Mouse (Mus musculus) gastrocnemius, postnatal 4 days (tissue): ENCODE results near the gene Coq6. TPM values are rescaled to one million over a fixed set of nuclear protein-coding genes. Genes with fewer than 3 reads are reported as not detected.

Source experiments
- DNase-seq, 2 experiments: peaks; one replicate each; pipeline ENCODE4 v3.0.0; 2021 to 2022; ENCODE audit warnings: low spot score in 2 of 2, mixed read lengths in 2 of 2
- total RNA-seq, 2 experiments: library from RNA; stranded (reverse); gene quantifications; 2 replicates each; pipeline ENCODE4 v1.2.3; 2021

Gene Coq6
- total RNA-seq, 2 experiments from 2014 or later, result 35.5 to 35.7 TPM

DNA sequence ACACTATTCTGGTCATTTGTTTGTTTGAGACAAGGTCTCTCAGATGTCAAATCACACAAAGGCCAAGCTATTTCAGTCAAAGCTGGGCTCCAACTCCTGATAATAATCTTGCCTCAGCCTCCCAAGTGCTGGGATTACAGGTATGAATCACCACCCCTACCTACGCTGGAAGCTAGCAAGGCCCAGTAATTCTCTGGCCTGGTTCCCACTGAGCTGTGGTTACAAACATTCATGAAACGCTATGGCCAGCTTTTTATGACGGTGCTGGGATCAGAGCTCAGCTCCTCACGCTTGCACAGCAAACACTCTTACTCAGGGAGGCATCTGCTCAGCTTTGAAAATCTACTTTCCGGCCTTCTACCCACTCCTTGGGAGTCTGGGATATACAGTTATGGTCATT, 32.4 kb downstream of the Coq6 start:
- no peak for DNase-seq

DNA sequence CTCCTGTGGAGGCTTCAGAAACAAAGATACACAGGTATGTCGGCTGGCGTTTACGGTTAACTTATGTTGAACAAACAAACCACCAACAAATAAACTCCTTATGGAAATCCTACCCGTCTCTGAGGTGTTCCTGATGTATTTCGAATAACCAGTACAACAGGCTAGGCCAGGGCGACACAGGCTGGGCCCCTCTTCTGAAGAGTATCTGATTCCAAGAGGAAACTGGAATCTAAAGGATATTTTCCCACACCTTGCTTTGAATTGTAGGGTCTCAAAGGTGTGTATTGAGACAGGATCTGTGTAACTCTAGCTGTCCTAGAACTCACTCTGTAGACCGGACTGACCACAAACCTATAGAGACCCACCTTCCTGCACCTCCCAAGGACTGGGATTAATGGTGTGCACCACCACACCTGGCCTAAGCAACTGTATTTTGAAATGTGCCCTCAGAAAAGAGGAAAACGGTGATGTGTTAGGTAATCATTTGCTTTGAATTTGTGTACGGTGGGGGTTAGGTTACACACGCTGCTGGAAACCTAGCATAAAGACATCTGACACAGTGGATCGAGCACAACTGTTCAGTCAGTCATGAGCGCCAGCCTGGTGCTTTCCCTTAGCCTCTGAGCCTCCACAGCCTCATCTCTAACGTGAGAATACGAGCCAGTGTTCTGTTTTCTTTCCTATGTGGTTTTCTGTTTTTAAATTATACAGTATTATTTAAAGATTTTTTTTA, 35.7 kb downstream of the Coq6 start:
- DNase-seq, result no peak

DNA sequence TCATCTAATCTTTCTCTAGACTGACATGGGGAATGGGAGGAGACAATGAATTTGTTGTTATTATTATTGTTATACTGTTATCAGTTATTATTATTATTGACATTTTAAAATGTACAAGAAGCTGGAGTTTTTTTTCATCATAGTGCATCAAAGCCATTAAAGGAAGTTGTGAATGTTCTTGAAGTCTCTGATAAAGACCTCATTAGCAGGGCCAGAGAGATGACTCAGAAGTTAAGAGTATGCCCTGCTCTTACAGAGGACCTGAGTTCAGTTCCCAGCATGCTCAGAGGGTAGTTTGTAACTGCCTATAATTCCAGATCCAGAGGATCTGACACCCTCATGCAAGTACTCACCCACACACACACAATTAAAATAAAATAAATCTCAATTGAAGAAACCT, 36.2 kb downstream of the Coq6 start:
- no peak for DNase-seq

DNA sequence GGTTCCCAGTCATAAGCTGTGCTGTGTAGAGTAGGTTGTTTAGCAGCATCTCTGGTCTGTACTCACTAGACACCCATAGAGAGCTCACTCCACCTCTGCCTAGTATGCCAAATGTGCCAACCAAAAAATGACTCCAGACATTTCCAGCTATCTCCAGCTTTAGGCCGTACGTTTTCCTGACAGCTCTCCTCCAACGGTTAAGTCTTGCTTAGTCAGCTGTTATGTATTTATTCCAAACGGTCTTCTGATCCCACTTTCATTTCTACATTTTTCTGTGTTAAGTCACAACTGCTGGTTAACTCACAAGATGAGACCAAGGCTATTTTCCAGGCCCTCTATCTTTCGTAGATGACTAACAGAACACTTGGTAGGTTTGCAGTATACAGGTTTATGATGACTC, 37.2 kb downstream of the Coq6 start:
- DNase-seq, result no peak

DNA sequence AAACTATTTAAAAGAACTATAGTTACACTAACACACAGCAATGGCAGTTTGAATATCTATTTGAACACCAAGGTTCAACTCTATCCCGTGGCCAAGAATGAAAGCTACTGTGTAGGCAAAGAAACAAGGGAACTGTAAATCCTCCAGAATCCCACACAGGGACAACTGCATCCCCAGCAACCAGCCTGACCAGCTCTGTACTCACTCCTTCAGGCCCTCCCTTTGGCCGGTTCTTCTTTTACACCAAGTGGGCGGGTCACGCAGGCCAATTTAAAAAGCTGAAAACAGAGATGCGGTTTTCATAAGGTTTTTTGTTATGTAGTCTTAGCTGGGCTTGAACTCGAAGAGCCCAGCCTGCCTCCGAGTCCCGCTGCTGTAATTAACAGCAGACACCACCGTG, 37.7 kb downstream of the Coq6 start:
- no peak for DNase-seq

DNA sequence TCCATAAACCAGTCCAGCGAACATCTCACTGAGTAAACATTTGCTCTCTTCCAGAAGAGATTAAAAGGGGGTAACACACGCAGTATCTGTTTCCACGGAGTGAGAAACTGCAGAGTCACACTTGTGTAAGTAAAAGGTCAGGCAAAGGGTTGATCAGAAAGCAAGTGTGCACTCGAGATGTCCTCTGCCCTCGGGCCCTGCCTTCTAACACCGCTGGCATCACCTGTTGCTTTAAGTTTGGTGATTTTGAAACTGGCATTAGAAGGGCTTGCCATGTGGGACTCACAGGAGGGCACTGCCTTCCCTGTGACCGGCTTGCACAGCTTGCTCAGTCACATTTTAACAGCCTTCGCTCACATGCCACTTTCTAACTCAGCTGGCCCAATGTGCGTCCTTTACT, 38.2 kb downstream of the Coq6 start:
- DNase-seq, result no peak

DNA sequence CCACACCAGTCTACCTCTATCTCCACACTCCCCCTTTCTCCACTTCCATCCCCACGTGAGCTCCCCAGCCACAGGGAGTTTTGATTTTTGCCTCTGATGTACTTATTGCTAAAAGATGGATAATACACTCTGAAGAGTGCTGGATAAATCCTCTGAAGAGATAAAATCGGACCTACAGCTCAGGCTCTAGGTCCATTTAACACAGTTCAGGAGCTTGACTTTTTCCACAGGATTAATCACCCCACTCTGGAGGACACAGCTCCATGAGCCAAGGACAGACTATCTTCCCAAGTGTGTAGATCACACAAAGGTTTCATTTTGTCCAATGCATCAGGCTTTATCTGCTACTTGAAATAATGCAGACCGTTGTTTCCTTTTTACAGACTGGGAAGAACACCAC, 38.6 kb downstream of the Coq6 start:
- no peak for DNase-seq

DNA sequence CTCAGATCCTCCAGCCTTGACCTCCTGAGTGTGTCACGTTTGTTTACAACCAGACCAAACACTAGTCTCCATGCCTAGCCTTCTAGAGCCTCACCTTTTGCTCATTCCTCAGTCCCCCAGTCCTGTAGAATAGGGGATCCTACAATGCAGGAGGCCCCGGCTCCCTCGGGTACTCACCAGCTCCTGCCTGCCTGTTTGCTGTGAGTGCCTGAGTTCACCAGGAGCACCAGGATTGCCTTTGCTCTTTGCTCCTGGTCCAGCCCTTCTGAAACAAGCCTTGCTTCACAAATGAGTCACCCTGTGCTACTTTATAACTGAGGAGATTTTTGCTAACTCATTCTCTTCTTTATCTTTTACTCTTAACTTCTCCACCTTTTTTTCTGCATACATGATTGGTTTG, 39.2 kb downstream of the Coq6 start:
- DNase-seq, result no peak

DNA sequence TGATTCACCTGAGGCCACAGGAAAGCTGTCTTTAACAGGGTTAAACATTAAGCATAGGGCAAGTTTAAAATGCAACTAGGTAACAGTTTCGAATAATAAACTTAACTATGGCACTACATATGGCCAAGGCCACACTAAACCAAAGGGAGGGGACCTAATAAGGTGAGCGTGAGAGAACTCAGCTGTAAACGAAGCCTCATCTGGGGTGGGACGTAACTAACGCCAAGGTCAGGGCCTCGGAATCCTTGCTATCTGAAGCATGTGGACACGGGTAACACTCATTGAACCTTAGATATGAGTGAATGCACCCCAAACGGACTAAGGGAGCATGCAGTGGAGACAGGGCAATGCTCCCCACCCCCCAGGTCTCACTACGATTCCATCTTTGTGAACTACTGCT, 41.5 kb downstream of the Coq6 start:
- DNase-seq, result no peak

DNA sequence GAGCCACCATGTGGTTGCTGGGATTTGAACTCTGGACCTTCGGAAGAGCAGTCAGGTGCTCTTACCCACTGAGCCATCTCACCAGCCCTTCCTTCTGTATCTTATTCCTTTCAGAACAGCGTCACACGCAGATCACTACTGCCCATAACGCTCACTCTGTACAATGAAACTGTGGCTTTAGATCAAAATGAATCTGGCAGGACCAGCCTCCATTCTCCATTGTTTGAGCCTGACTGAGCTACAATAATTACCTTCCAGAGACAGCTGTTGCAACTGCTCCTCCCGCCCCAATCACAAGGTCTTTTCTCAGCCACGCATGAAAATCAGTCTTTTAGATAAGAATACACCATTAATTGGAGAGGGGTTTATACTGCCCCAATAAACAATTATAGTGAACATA, 43.1 kb downstream of the Coq6 start:
- DNase-seq, result no peak

DNA sequence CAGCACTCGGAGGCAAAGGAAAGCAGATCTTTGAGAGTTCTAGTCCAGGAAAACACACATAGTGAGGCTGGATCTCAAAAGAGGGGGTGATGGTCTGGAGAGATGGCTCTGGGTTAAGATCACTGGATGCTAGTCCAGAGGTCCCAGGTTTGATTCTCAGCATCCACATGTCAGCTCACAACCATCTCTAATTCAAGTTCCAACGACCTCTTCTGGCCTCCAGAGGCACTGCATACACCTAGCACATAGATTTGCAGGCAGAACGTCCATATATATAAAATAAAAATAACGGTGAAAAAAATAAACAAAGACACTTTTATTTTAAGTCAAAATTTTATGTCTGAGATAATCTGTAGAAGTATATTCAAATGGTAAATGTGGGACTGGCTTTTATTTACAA, 45.8 kb downstream of the Coq6 start:
- no peak for DNase-seq

DNA sequence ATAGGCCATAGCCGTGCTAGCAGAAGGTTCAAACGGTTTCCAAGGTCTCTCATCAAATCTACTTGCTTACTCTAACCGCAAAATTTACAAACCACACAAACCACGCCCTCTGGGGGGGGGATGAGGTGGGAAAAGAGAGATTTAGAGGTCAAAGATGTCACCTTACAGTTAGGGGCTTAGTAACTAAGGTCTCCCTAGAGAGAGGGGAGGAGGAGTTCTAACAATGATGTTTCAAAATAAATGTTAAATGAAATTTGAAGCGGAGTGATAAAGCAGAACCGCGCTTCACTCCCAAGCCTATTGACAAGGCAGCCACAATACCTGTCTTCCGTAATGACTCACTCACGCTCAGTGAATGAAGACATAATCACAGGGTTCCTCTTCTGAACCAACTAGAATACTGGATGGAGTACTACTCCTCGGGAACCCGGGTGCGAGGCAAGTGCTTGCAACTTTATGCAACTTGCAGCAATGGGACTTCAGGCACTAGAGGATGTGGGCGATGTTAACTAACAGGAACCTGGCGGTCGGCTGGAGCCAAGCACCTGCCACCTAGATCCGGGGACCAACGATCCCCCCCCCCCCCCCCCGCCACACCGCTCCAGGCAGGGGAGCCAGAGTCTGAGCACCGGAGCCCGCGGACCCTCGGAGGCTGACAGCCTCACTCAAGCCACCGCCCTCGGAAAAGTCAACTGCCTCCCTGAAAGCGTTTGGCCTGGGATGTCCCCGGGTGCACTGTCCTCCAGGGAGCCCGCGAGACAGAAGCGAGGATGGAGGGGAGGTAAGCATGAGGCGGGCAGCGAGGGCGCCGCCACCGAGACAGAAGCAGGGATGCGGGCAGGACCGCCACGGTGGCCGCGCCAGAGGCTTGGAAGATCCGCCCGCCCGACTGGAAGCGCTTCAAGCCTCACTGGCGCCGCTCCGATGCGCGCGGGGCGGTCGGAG, 46.7 kb downstream of the Coq6 start:
- peak in 1 of 2 experiments; percentile 22 for DNase-seq

DNA sequence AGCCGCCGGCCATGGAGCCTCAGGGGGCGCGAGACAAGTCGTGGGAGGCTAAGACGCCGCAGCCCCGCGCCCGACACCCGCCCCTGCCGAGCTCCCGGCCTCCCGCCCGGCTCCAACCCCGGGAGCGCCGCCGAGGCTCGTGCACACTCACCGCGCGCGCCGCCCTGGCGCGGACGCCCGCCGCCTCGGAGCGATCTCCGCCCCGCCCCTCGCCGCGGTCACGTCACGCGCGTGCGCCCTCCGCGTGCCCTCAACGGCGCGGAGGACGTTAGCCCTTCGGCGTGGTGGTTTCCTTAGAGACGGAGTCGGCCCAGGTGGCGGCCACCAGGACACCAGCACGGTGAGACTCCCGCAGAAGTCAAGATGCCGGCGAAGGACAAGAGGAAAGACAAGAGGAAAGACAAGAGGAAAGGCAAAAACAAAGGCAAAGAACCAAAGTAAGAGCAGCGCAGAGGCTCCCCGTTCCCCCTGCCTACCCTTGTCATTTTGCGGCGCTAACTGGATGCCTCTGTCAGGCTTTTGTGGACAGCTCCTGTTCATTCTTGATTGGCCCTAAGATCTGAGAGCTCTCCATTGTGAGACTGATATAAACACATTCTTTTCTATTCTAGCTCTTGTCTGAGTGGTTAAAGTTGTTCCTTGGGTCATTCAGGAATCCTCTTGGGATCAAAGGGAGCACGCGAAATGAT, 47.5 kb downstream of the Coq6 start, which contains the start of the genes Entpd5 and Bbof1:
Entpd5 (minus strand) TSS at position 211 of the 689 bp plus-strand sequence.
Bbof1 (plus strand) TSS at position 253 of the 689 bp plus-strand sequence.
- DNase-seq, result peak; percentile 81 to 89

DNA sequence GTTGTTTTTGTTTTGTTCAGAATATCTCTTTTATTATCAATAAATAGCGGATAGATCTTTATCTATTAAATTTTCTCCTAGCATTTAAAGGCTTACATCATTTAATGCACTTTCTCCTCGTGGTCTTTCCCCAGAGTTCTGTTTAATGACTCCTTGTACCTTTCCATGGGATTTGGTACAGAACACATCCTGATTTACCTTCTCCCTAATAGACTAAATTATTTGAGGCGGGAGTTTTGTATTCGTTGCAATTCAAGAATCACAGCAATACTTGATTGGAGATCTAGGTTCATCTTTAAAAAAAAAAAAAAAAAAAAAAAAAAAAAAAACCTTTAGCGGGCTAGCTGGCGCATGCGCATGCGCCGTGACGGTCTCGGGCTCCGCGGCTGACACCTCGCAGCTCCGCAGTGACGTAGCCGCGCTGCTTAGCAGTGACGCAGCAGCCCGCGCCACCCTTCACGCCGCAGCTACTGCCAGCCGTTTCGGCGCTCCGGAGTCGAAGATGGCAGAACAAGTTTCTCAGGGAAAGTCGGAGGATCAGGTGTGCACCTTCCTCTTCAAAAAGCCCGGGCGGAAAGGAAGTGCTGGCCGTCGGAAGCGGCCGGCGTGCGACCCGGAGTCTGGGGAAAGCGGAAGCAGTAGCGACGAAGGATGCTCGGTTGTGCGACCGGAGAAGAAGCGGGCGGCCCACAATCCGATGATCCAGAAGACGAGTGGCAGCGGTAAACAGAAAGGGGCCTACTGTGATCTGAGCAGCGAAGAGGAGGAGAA, 55.6 kb downstream of the Coq6 start, which contains the start of gene Rnf113a2:
Rnf113a2 (plus strand) TSS at position 363 of the 771 bp plus-strand sequence.
- DNase-seq, result peak; percentile 54 to 77

DNA sequence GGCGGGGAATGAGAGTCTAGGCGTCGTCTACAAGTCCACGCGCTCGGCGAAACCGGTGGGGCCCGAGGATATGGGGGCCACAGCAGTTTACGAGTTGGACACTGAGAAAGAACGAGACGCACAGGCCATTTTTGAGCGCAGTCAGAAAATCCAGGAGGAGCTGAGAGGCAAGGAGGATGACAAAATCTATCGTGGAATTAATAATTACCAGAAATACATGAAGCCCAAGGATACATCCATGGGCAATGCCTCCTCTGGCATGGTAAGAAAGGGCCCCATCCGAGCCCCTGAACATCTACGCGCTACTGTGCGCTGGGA, 56.1 kb downstream of the Coq6 start:
- DNase-seq, result no peak

Other genes starting within 250 kb of the Coq6 start
- gene Dnal1, start 247.3 kb upstream of the Coq6 start, total RNA-seq, result 10 to 100 TPM; 10.2 to 14.8 TPM
- gene Pnma1, start 213.2 kb upstream of the Coq6 start, total RNA-seq, result under 1 TPM; 0.54 to 0.81 TPM
- gene Elmsan1, start 142.8 kb upstream of the Coq6 start, total RNA-seq, result 10 to 100 TPM; 22.0 to 23.3 TPM
- gene Ptgr2, start 76.4 kb upstream of the Coq6 start, total RNA-seq, result 10 to 100 TPM; 50.8 to 58.1 TPM
- gene Zfp410, start 44.8 kb upstream of the Coq6 start, total RNA-seq, result 10 to 100 TPM; 31.4 to 37.3 TPM
- gene Fam161b, start 176 bp downstream of the Coq6 start, total RNA-seq, result 1 to 10 TPM in 1 of 2 experiments, under 1 TPM in 1; 0.96 to 1.4 TPM
- 10 to 100 TPM in 1 of 2 experiments, 1 to 10 TPM in 1; 9.9 to 10.9 TPM for gene Entpd5, start 47.4 kb downstream of the Coq6 start, total RNA-seq
- gene Bbof1, start 47.4 kb downstream of the Coq6 start, total RNA-seq, result 1 to 10 TPM in 1 of 2 experiments, under 1 TPM in 1; 0.54 to 1.1 TPM
- 1 to 10 TPM; 8.5 to 8.7 TPM for gene Rnf113a2, start 55.5 kb downstream of the Coq6 start, total RNA-seq
- gene Aldh6a1, start 89.3 kb downstream of the Coq6 start, total RNA-seq, result 10 to 100 TPM; 32.7 to 34.6 TPM
- gene Lin52, start 89.8 kb downstream of the Coq6 start, total RNA-seq, result 1 to 10 TPM; 6.1 to 6.7 TPM
- gene Vsx2, start 208.1 kb downstream of the Coq6 start, total RNA-seq, result not detected